Mouse (Mus musculus) embryo, embryonic 9.5 days (tissue): ENCODE measurements around the gene Rftn1.
"Not testable (repeated sequence)": the region's sequence is repeated elsewhere in the genome, so short reads cannot be mapped to it uniquely, and the experiment has no call there.

Experiments
- DNase-seq: peaks from one replicate; pipeline ENCODE4 v3.0.0-alpha.2; 2017; ENCODE audit errors: extremely low spot score

The Rftn1 gene

DNA sequence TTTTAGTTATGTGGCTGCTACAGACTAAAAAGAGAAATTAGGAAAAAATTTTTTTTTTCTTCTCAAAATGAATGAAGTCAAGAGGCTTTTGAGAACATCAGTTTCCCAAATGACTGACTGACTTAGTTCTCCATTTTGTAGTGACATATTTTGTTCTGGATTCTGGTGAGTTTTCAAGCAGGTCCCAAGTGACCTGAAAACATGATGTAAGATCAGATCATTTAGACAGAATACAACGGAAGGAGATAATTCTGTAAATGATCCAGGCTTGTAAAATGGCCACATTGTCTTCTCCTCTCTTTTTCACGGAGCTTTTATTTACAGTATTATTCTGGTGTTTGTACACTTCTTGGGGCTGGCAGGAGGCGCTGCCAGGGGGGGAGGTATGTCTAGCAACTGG is 62.1 kb downstream of the Rftn1 start:
- DNase-seq = no peak

- no peak for DNase-seq
Measured at GRCm38 (mm10) chr17:50127045-50127813, 63.2 kb downstream of the Rftn1 start.

DNA sequence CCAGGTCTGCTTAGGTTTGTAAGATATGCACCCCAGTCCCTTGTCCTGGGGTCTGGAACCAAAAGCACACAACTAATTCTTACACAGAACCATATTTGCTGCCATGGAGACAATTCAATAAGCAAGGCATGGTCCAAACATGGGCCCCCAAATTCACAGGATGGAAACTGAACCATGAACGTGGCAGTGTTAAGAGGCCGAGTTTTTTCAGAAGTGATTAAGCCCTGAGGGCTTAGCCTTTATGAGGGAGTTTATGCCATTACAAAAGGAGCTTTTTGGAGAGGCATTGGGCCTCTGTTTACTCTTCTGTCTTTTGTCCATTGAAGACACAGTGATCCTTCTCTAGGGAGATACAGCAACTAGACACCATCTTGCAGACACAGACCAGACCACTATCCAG is 63.9 kb downstream of the Rftn1 start:
- no peak for DNase-seq

DNA sequence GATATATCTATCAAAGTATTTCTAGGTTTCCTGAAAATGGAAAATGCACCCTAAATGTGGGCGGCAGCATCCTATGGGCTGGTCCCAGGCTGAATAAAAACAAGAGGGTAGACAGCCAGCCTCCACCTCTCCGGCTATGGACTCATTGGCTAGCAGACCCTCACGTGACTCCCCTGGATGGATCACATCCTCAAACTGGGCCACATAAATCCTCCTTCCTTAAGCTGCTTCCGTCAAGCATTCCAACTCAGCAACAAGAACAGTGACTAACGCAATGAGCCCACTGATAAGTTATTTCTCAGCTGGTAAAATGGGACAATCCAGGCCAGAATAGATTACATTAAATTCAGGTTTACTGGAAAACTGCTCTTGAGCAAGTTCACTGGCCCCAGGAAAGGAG is 64.6 kb downstream of the Rftn1 start:
- no peak for DNase-seq

DNA sequence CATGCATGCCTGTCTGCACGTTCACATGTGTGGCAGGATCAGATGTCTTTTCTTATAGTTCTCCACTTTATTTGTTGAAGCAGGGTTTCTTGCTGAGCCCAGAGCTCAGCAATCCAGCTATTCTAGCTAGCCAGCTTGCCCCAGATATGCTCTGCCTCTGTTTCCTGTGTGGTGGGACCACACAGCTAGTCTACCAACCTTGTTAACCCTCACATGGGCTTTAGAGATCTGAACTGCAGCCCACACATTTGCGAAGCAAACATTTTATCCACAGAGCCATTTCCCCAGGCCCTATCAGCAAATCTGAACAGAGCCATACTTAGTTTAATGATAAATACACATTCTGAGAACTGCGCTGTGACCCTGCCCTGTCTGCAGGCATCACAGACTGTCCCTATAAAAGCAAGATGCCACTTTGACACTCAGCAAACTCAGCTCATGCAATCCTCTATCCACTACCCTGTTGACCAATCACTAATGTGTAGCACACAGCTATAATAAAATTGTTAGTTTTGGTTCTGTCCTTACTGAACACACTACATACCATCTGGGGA is 65.2 kb downstream of the Rftn1 start:
- no peak for DNase-seq

- no peak for DNase-seq
Measured at GRCm38 (mm10) chr17:50124708-50125107, 65.8 kb downstream of the Rftn1 start.

GRCm38 (mm10) chr17:50122555-50122954 is 67.9 kb downstream of the Rftn1 start:
- no peak for DNase-seq

GRCm38 (mm10) chr17:50120098-50120497 is 70.4 kb downstream of the Rftn1 start:
- DNase-seq = no peak

DNA sequence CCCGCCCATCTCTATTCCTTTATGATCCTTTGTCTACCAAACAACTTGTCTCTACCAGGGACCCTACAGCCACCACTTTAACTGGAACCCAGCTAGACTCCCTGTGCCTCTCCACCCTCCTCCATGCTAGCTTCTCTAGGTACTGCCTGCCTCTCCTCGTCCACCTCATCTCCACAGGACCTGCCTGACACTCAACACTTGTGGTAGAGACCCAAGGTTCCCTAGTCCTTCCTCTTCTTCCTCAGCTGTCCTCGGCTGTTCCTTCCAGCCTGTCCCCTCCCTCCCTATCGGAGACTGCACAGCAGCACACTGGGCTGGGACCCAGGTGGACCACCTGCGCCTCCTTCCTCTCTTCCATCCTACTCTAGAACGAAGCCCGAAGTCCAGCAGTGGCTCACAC is 73.0 kb downstream of the Rftn1 start:
- DNase-seq = no peak

DNA sequence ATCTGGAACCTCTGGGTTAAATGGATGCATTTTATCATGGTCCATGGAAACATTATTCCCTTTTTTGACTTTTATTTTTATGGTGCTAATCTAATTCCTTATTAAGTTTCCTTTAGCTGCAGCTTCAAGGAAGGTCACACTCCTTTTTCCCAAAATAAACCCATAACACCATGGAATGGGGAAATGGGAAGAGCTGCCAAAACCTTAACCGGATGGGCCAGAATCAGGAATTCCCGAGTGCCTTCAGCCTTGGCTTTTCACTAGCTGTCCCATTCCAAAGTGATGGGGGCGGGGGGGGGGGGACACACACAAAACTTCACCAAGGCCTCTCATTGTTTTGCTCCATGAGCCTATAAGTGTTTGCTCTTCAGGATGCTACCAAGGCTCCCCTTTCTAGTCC is 73.5 kb downstream of the Rftn1 start:
- DNase-seq = no peak

- not testable (repeated sequence) for DNase-seq
Measured at GRCm38 (mm10) chr17:50116401-50116800, 74.1 kb downstream of the Rftn1 start.

DNA sequence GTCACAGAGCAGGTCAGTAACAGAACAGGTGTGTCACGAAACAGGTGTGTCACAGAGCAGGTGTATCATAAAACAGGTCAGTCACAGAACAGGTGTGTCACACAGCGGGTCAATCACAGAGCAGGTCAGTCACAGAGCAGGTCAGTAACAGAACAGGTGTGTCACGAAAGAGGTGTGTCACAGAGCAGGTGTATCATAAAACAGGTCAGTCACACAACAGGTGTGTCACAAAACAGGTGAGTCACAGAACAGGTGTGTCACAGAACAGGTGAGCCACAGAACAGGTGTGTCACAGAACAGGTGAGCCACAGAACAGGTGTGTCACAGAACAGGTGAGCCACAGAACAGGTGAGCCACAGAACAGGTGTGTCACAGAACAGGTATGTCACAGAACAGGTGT is 74.8 kb downstream of the Rftn1 start:
- not testable (repeated sequence) for DNase-seq

GRCm38 (mm10) chr17:50114659-50115058 is 75.8 kb downstream of the Rftn1 start:
- no peak for DNase-seq

DNA sequence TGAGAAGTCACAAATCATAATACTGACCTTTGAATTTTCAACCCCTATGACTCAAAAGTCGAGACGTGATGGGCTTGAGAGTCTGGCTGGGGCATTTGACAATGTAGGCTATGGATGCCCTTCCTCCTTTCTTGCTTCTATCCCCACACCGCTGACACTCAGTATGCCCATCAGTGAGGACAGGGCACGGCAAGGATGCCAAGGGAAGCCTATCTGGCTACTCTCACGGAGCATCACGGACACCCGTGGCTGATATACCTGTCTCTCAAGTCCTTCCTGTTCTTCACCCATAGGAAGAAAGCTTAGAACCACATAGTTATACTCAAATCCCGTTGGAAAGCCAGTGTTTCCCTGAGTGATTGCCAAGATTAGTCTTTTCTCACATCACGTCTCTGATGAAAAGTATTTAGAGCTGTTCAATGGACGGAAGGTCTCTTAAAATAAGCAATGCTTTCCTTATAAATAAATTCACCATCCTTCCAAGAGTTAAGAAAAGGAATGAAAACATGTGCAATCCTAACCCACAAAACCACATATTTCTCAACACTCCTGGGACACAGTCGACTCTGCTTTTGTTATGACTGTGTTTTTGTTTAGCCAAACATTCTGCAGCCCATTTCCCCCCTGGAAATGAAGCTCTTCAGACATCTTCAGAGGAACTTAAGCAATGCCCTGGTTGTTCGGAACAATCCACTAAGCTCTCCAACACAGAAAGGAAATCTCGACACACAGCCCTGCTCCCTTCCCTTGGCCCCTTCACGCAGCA is 79.6 kb downstream of the Rftn1 start:
- DNase-seq = no peak

- no peak for DNase-seq
Measured at GRCm38 (mm10) chr17:50106811-50107210, 83.7 kb downstream of the Rftn1 start.

- DNase-seq = no peak
Measured at GRCm38 (mm10) chr17:50104131-50104530, 86.3 kb downstream of the Rftn1 start.

DNA sequence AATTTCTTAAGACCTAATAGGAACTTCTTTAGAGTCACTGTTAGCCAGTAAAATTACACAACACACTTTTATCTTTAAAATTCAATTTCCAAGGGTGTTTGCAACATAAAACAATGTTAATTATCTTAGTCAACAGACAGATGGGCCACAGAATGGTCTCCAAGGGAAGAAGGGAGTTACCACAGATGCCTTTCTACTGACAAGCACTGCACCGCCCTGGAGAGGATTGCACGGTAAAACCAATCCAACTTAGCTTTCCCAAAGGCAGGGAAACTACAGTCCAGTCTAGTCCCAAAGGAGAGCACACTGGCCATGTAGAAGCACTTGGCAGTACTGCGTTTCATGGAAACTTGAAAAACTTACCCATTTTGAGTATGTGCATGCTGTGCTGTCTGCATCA is 89.1 kb downstream of the Rftn1 start:
- DNase-seq = no peak

GRCm38 (mm10) chr17:50100070-50100469 is 90.4 kb downstream of the Rftn1 start:
- no peak for DNase-seq

- no peak for DNase-seq
Measured at GRCm38 (mm10) chr17:50099378-50099777, 91.1 kb downstream of the Rftn1 start.

DNA sequence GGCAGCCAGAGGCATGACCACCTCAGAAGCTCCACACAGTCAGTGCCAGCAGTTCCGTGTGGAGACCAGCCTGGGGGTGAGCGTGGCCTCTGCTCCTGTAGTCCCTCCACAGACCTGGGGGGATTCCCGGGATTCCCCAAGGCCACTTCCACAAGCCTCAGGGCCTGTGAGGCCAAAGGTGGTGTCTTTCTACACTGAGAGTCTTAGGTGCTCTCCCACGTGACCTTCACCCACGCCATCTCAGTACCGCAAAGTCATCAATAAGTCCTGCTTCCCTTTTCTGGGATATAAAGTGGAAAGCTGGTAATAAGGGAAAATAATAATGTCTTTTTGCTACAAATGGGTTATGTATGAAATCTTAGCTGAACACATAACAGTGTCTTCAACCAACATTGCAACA is 92.2 kb downstream of the Rftn1 start:
- DNase-seq = no peak

GRCm38 (mm10) chr17:50097831-50098230 is 92.6 kb downstream of the Rftn1 start:
- no peak for DNase-seq

DNA sequence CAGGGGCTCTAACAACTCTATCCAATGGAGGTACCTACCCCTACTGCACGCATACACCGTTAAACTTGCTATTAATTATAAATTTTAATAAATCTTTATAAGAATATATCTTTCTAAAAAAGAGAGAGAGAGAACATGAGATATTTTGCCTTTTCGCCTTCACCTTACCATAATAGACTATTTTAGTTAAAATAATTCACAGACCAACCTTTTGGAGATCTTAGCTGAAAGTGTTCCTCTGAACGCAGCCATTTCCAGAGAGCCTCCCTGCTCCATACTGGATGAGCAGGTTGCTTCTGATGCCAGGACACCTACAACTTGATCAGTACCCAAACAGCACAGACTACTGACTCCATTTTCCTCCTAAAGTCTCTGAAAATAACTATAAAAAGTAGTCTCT is 94.2 kb downstream of the Rftn1 start:
- no peak for DNase-seq

DNA sequence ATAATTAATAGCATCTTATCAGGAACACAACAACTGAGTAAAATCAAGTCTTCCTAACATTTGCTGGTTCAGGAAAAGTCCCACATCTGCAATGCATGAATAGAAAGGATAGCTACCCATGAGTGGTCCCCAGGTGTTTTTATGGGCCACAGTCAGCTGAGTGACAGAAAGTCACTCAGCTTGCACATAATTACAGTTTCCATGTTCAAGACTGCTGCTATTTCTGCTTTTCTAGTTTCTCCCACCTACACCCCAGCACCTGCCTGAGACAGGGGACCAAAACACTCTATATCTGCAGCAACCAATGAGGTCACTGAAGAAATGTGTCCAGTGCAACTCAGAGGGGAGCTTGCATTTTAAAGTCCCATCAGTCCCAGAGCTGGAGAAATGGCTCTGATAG is 95.9 kb downstream of the Rftn1 start:
- no peak for DNase-seq
